Mouse (Mus musculus): ENCODE measurements around the gene Shank2. TPM values are rescaled to one million over a fixed set of nuclear protein-coding genes. Genes with fewer than 3 reads are reported as not detected.

The Shank2 gene
- polyA plus RNA-seq, 1 experiment from 2014 or later, result 16.1 TPM

GRCm38 (mm10) chr7:144324861-144325260, 323.1 kb downstream of the Shank2 start:
- Histone ChIP-seq H3K4me1 (ENCODE audit: control insufficient read depth, insufficient read depth, low read length) (no peaks in the 10 kb centered on the region), H3K9me3 (ENCODE audit: control insufficient read depth, low read length) (no peaks in the 10 kb centered on the region), H3K4me3 (ENCODE audit: low read depth, low read length) (no peak overlapping the region), H3K4me2 (ENCODE audit: low read depth, low read length) (no peak overlapping the region), H3K9ac (replicated peaks; ENCODE audit: low read depth, low read length) (no peak overlapping the region), H3K27ac (ENCODE audit: low read depth, low read length) (no peak overlapping the region), H3K36me3 (ENCODE audit: control insufficient read depth, insufficient read depth, low read length) (no peaks in the 10 kb centered on the region), H3K27me3 (ENCODE audit: control insufficient read depth, insufficient read depth, low read length) (no peaks in the 10 kb centered on the region)
- 79% methylated on average over 6 of the region's 6 CpGs for WGBS
- no peak for ATAC-seq (ENCODE audit: low read depth)

- 89% methylated on average over 10 of the region's 10 CpGs for WGBS
- no peak overlapping the region for H3K4me3 ChIP-seq (ENCODE audit: low read depth, low read length)
- H3K27ac ChIP-seq (ENCODE audit: low read depth, low read length), result no peak overlapping the region; the same call in 1 of the 2 replicates
- H3K36me3 ChIP-seq (ENCODE audit: control insufficient read depth, insufficient read depth, low read length), result no peaks in the 10 kb centered on the region
- H3K4me1 ChIP-seq (ENCODE audit: control insufficient read depth, insufficient read depth, low read length), result no peaks in the 10 kb centered on the region
- no peaks in the 10 kb centered on the region for H3K9me3 ChIP-seq (ENCODE audit: control insufficient read depth, low read length)
- H3K4me2 ChIP-seq (ENCODE audit: low read depth, low read length), result no peak overlapping the region
- H3K9ac ChIP-seq (replicated peaks; ENCODE audit: low read depth, low read length), result no peak overlapping the region
- no peak for ATAC-seq (ENCODE audit: low read depth)
- no peaks in the 10 kb centered on the region for H3K27me3 ChIP-seq (ENCODE audit: control insufficient read depth, insufficient read depth, low read length)
These were observed 323.9 kb downstream of the Shank2 start for GRCm38 (mm10) chr7:144325603-144326002.

GRCm38 (mm10) chr7:144329403-144329890, 327.7 kb downstream of the Shank2 start:
- H3K4me2 ChIP-seq (ENCODE audit: low read depth, low read length), result no peak overlapping the region
- no peaks in the 10 kb centered on the region for H3K4me1 ChIP-seq (ENCODE audit: control insufficient read depth, insufficient read depth, low read length)
- 90% methylated on average over 2 of the region's 2 CpGs for WGBS
- no peak overlapping the region for H3K27ac ChIP-seq (ENCODE audit: low read depth, low read length)
- no peak overlapping the region for H3K9ac ChIP-seq (replicated peaks; ENCODE audit: low read depth, low read length)
- H3K9me3 ChIP-seq (ENCODE audit: control insufficient read depth, low read length), result no peaks in the 10 kb centered on the region
- no peak overlapping the region for H3K4me3 ChIP-seq (ENCODE audit: low read depth, low read length)
- no peak for ATAC-seq (ENCODE audit: low read depth)
- H3K36me3 ChIP-seq (ENCODE audit: control insufficient read depth, insufficient read depth, low read length), result no peaks in the 10 kb centered on the region
- no peaks in the 10 kb centered on the region for H3K27me3 ChIP-seq (ENCODE audit: control insufficient read depth, insufficient read depth, low read length)

GRCm38 (mm10) chr7:144336626-144337025, 334.9 kb downstream of the Shank2 start:
- no peak overlapping the region for H3K9ac ChIP-seq (replicated peaks; ENCODE audit: low read depth, low read length)
- H3K36me3 ChIP-seq (ENCODE audit: control insufficient read depth, insufficient read depth, low read length), result no peaks in the 10 kb centered on the region
- no peaks in the 10 kb centered on the region for H3K27me3 ChIP-seq (ENCODE audit: control insufficient read depth, insufficient read depth, low read length)
- H3K4me1 ChIP-seq (ENCODE audit: control insufficient read depth, insufficient read depth, low read length), result no peaks in the 10 kb centered on the region
- no peak overlapping the region for H3K4me3 ChIP-seq (ENCODE audit: low read depth, low read length)
- no peak overlapping the region for H3K4me2 ChIP-seq (ENCODE audit: low read depth, low read length)
- ATAC-seq (ENCODE audit: low read depth), result no peak
- no peak overlapping the region for H3K27ac ChIP-seq (ENCODE audit: low read depth, low read length)
- H3K9me3 ChIP-seq (ENCODE audit: control insufficient read depth, low read length), result no peaks in the 10 kb centered on the region

- no peak overlapping the region for H3K27ac ChIP-seq (ENCODE audit: low read depth, low read length)
- no peaks in the 10 kb centered on the region for H3K27me3 ChIP-seq (ENCODE audit: control insufficient read depth, insufficient read depth, low read length)
- H3K9ac ChIP-seq (replicated peaks; ENCODE audit: low read depth, low read length), result no peak overlapping the region
- H3K9me3 ChIP-seq (ENCODE audit: control insufficient read depth, low read length), result no peaks in the 10 kb centered on the region
- no peaks in the 10 kb centered on the region for H3K36me3 ChIP-seq (ENCODE audit: control insufficient read depth, insufficient read depth, low read length)
- no peaks in the 10 kb centered on the region for H3K4me1 ChIP-seq (ENCODE audit: control insufficient read depth, insufficient read depth, low read length)
- 91% methylated on average over 5 of the region's 5 CpGs for WGBS
- H3K4me3 ChIP-seq (ENCODE audit: low read depth, low read length), result no peak overlapping the region
- ATAC-seq (ENCODE audit: low read depth), result no peak
- no peak overlapping the region for H3K4me2 ChIP-seq (ENCODE audit: low read depth, low read length)
These were observed 337.0 kb downstream of the Shank2 start for GRCm38 (mm10) chr7:144338694-144339093.

GRCm38 (mm10) chr7:144340376-144340775, 338.6 kb downstream of the Shank2 start:
- WGBS, result 79% methylated on average over 6 of the region's 6 CpGs
- Histone ChIP-seq H3K27ac (ENCODE audit: low read depth, low read length) (no peak overlapping the region), H3K4me2 (ENCODE audit: low read depth, low read length) (no peak overlapping the region), H3K36me3 (ENCODE audit: control insufficient read depth, insufficient read depth, low read length) (no peaks in the 10 kb centered on the region), H3K9ac (replicated peaks; ENCODE audit: low read depth, low read length) (no peak overlapping the region), H3K4me1 (ENCODE audit: control insufficient read depth, insufficient read depth, low read length) (no peaks in the 10 kb centered on the region), H3K9me3 (ENCODE audit: control insufficient read depth, low read length) (no peaks in the 10 kb centered on the region), H3K4me3 (ENCODE audit: low read depth, low read length) (no peak overlapping the region), H3K27me3 (ENCODE audit: control insufficient read depth, insufficient read depth, low read length) (no peaks in the 10 kb centered on the region)
- ATAC-seq (ENCODE audit: low read depth), result no peak

GRCm38 (mm10) chr7:144366133-144366532, 364.4 kb downstream of the Shank2 start:
- Histone ChIP-seq H3K4me2 (ENCODE audit: low read depth, low read length) (no peak overlapping the region), H3K27ac (ENCODE audit: low read depth, low read length) (no peak overlapping the region), H3K4me1 (ENCODE audit: control insufficient read depth, insufficient read depth, low read length) (no peaks in the 10 kb centered on the region), H3K27me3 (ENCODE audit: control insufficient read depth, insufficient read depth, low read length) (no peaks in the 10 kb centered on the region), H3K9me3 (ENCODE audit: control insufficient read depth, low read length) (no peaks in the 10 kb centered on the region), H3K4me3 (ENCODE audit: low read depth, low read length) (no peak overlapping the region), H3K9ac (replicated peaks; ENCODE audit: low read depth, low read length) (no peak overlapping the region), H3K36me3 (ENCODE audit: control insufficient read depth, insufficient read depth, low read length) (no peaks in the 10 kb centered on the region)
- no peak for ATAC-seq (ENCODE audit: low read depth)
- WGBS, result 54% methylated on average over 2 of the region's 2 CpGs

- Histone ChIP-seq H3K4me3 (ENCODE audit: low read depth, low read length) (no peak overlapping the region), H3K36me3 (ENCODE audit: control insufficient read depth, insufficient read depth, low read length) (no peaks in the 10 kb centered on the region), H3K27ac (ENCODE audit: low read depth, low read length) (no peak overlapping the region), H3K9ac (replicated peaks; ENCODE audit: low read depth, low read length) (no peak overlapping the region), H3K4me2 (ENCODE audit: low read depth, low read length) (no peak overlapping the region), H3K27me3 (ENCODE audit: control insufficient read depth, insufficient read depth, low read length) (no peaks in the 10 kb centered on the region), H3K4me1 (ENCODE audit: control insufficient read depth, insufficient read depth, low read length) (peaks cover 4% of the 10 kb centered on the region), H3K9me3 (ENCODE audit: control insufficient read depth, low read length) (no peaks in the 10 kb centered on the region)
- ATAC-seq (ENCODE audit: low read depth), result no peak
- 86% methylated on average over 8 of the region's 8 CpGs for WGBS
These were observed 371.3 kb downstream of the Shank2 start for GRCm38 (mm10) chr7:144373059-144373458.

GRCm38 (mm10) chr7:144375483-144375882, 373.8 kb downstream of the Shank2 start:
- Histone ChIP-seq H3K9me3 (ENCODE audit: control insufficient read depth, low read length) (no peaks in the 10 kb centered on the region), H3K27ac (ENCODE audit: low read depth, low read length) (no peak overlapping the region), H3K4me3 (ENCODE audit: low read depth, low read length) (no peak overlapping the region), H3K4me1 (ENCODE audit: control insufficient read depth, insufficient read depth, low read length) (peaks cover 12% of the 10 kb centered on the region), H3K27me3 (ENCODE audit: control insufficient read depth, insufficient read depth, low read length) (no peaks in the 10 kb centered on the region), H3K9ac (replicated peaks; ENCODE audit: low read depth, low read length) (no peak overlapping the region), H3K4me2 (ENCODE audit: low read depth, low read length) (no peak overlapping the region), H3K36me3 (ENCODE audit: control insufficient read depth, insufficient read depth, low read length) (no peaks in the 10 kb centered on the region)
- ATAC-seq (ENCODE audit: low read depth), result no peak
- 80% methylated on average over 2 of the region's 2 CpGs for WGBS

GRCm38 (mm10) chr7:144378254-144378653, 376.5 kb downstream of the Shank2 start:
- Histone ChIP-seq H3K4me1 (ENCODE audit: control insufficient read depth, insufficient read depth, low read length) (peaks cover 12% of the 10 kb centered on the region), H3K27me3 (ENCODE audit: control insufficient read depth, insufficient read depth, low read length) (no peaks in the 10 kb centered on the region), H3K9ac (replicated peaks; ENCODE audit: low read depth, low read length) (no peak overlapping the region), H3K27ac (ENCODE audit: low read depth, low read length) (no peak overlapping the region), H3K36me3 (ENCODE audit: control insufficient read depth, insufficient read depth, low read length) (no peaks in the 10 kb centered on the region), H3K9me3 (ENCODE audit: control insufficient read depth, low read length) (no peaks in the 10 kb centered on the region), H3K4me3 (ENCODE audit: low read depth, low read length) (no peak overlapping the region), H3K4me2 (ENCODE audit: low read depth, low read length) (no peak overlapping the region)
- ATAC-seq (ENCODE audit: low read depth), result no peak
- 75% methylated on average over 4 of the region's 4 CpGs for WGBS
